Mouse (Mus musculus): ENCODE measurements at regions not wholly inside any gene's neighbourhood (a gene's known extent, or its start where the extent isn't known, plus 50 kb on each side); places are given as distances from the start of the nearest gene placed in this dataset.

DNA sequence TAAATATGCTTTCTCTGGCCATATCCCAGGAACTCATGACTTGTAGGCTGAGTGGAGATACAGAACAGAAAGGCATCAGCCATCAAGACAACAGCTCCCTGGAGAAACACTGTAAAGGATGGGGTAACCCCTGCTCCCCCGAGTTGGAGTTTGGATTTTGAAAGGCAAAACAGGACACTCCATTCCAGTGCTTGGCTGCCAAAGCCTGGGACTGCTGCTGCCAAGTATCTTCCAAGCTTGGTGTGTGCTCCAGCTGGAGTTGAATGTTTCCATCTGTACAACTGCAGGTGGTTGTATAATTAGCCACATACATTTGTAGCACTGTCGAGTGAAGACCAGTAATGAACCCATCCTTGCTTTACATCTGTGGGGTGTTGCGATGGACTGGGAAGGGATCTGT, 62.1 kb downstream of the 4933412E24Rik start:
- CTCF ChIA-PET: no interaction called here

DNA sequence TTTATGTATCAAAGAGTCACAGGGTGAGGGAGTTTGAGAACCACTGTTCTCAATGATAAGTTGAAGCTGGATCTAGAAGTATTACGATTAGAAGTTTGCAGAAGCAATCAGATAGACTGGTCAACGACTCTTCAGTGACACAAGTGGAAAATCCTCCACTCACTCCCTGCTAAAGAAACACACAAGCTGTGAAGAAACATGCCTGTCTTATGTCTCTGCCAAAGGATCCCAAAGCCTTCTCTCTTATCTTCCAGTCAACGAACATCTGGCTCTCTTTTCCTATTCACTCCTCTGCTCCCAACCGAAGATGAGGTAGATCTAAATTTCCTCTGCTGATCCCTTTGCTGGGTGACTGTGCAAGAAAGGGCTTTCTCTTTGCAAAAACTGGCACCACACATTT, 62.6 kb downstream of the 4933412E24Rik start:
- CTCF ChIA-PET: no interaction called here

DNA sequence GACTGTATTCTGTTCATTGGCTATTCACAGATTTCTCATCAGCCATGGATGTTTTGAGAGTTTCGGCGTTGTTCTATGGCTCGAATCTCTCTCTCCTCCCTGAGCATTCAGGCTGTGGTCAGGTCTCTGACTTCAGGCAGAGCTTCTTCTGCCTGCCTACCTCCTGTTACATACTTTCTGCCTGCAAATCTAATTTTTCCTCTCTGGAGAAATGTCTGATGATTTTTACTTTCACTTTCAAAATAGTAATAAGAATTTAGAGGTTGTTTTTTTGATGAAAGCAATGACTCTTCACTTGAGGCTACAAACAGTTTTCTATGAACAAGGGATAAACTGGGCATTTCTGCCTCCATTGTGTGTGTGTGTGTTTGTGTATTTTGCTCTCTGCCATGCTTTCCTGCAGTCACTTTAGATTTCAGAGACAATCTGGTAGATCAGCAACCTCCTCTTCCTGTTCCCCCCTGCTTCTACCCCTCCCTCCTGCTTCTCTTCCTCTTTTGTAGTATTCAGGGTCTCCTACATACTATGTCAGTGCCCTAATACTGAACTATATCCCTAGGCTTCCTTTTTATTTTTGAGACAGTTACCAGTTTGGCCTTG, 65.7 kb downstream of the 4933412E24Rik start:
- CTCF ChIA-PET: no interaction called here

DNA sequence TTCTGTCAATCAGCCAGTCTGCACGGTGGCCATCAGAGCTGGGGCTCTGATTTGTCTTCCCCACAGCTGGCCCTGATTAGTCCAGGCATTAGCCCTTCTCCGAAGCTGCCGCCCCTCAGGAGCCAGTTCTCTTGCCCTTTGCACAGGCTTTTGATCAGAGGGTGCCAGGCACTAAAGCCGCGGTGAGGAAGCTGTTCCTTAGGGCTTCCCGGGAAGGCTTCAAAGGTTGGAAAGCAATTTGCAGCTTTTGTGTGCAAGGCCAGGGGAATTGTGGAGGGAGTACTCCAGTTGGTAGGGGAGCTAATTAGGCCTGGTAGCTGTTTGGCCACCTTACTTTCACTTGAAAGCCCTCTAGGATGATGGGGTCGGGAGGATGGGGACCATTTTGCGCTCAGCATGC, 71.2 kb downstream of the 4933412E24Rik start:
- CTCF ChIA-PET: no interaction called here

DNA sequence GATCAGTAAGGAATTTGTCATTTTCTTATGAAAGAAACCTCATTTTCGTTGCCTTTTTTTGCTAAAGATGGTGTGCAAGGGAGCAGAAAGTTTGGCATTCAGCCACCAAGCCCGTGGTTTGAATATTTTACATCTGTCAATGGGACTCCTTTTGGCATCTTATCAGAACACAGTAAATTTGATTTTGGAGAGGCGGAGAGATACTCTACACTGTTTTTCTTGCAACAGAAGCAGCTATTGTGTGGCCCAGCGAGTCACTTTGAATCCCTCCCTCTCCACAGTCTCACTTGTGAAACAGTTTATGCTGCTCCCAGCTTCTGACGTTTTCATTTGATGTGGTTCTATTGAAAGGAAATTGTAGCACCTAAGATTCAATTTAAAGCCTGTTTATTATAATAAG, 79.9 kb downstream of the 4933412E24Rik start:
- CTCF ChIA-PET: no interaction called here

DNA sequence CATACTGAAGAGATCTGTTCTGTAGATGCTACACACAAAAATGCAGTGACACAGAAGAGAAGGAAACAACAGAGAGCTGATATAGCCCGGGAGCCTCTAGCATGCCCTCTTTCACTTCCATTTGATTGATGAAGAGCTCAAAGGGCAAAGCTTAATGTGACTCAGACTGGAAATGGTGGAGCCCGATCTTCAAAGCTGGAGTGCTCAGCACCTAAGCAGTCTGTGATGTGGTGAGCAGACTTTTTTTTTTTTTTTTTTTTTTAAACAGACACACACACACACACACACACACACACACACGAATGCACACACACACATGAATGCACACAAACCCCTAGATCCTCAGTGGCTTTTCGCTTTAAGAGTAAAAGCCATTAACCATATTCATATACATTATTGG, 102.6 kb downstream of the 4933412E24Rik start:
- CTCF ChIA-PET: no interaction called here

DNA sequence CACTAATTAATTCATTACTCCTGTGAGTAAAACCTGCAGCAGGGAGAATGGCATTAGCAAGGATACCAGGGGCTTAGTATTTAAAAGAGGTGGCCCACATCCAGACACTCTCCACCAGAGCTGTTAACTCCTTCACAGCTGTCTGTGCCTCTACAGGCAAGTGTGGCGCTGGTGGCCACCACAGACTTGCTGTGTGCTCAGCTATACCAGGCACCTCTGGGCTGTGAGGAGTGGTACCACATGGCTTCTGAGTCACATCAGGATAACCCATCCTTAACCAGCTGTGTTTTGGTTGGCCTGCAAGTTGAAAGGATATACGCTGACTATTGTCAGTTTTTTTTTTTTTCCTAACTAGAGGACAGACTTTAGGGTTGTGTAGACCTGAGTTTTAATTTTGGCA, 108.1 kb downstream of the 4933412E24Rik start:
- CTCF ChIA-PET: no interaction called here

DNA sequence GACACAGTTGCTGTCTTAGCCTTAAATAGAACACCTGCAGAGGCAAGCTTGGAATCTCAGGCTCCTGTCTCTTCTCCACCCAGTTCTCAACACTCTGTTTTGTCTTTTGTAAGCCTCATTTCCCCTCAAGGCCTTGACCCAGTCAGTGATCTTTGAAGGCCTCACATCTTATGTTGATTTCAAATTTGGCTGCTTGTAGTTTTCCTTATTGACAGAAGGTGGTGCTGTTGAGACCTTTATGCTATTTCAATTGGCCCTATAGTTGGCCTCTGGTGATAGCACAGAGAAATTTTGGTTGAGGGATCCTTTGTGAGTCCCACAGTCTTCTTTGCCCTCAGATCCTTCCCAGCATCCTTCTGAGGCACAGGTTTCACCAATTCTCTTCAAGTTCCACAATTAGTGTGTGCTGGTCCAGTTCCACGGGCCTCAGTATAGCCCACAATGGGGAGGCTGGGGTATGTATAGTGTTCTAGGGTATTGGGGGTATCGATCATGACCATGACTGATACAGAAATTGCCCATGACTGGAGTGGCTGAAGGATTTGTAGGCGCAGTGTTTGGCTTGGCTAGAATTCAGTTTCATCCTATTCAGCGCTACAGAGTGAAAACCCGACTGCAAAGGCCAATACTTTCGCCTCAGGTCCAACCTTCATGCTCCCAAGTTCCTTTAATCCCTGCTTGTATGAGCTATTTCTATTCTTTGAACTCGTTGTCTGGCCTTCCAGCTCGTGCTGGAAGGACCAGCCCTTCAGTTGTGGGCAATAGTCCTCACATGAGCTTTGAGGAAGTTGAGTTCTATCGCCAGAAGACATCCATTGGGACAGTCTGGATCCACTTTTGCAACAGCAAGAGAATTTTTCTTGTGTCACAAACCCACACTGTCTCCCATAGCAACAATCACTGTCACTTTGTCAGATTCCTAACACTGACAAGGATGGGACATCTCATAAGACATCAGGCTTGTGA, 110.3 kb downstream of the 4933412E24Rik start:
- CTCF ChIA-PET: interaction anchor here (0.5 kb wide), 1 partner anchor 425 kb away, joined by 3 read pairs; no protein-coding TSS in a partner anchor

DNA sequence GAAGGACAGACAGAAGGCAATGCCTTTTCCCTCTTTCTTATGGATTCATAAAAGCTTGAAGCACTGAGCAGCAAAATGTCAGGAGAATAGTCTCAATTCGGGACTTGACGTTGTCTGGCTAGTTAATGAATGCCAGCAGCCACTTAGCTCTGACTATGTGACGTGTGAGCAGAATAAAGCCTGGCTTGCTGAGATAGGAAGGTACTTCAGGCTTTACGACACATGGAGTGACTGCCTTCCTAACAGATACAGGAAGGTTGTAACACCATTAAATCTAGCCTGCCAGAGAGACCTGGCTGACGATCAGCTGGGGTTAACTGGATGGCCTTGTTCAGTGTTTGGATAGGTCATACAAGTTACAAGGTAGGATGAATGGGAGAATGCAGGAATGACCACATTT, 111.7 kb downstream of the 4933412E24Rik start:
- CTCF ChIA-PET: no interaction called here

DNA sequence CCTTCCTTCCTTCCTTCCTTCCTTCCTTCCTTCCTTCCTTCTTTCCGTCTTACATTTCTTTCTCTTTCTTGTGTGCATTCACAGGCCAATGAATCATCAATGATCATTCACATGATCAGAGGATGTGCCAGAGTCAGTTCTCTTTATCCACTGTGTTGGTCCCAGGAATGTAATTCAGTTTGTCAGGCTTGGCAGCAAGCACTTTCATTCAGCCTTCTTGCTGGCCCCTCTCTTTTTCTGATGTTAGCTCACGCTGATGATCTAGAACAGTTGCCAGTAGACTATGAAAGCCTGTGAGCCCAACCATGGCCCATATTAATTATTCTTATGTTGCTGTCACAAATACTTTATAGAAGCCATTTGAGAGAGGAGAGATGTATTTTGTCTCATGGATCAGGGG, 127.4 kb downstream of the 4933412E24Rik start:
- CTCF ChIA-PET: no interaction called here

DNA sequence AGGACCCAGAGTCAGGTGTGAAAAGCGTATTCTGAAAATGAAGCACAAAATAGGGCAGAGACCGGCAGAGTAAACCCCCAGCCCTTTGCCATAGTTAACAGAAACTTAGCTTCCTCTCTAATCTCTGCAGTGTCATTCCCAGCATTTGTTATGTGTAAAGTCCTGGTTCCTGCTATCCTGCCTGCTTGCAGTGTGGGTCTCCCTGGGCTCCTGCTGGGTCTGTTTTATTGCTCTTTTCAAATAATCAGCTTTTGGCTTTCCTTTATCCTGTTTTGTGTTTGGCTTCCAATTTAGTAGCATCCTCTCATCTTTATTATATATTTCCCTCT, 128.3 kb downstream of the 4933412E24Rik start:
- CTCF ChIA-PET: no interaction called here

DNA sequence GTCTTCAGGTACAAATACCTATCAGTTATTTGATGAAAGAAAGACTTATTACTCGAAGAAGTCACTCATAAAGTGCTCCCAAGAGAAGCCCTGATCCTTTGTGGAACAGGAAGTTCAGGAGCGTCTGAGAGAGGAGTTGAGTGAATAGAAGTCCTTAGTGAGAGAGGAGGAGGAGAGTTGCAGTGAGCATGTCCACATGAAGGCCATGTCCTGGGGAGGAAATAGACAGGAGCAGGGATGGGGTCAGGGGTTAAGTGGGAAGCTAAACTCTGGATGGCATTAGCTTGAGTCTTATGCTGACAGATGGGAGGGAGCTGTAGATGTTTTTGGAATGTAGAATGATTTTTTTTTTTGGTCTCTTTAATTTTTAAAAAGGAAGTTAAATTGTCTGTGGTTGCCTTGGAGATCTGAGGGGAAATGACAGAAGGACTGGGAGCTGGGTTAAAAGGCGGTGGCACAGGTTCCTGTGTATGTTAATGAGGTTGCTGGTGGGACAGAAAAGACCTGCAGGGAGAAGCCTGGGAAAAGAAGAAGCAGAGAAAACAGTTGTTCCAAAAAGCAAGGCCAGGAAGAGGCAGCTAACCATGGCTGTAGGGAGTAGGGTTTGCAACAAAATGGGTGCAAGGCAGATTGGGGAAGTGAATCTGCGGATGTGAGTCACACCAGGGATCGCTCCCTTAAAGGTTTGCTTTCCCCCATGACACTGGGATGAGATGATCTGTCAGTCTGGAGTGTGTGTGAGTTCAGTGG, 128.9 kb downstream of the 4933412E24Rik start:
- CTCF ChIA-PET: no interaction called here

DNA sequence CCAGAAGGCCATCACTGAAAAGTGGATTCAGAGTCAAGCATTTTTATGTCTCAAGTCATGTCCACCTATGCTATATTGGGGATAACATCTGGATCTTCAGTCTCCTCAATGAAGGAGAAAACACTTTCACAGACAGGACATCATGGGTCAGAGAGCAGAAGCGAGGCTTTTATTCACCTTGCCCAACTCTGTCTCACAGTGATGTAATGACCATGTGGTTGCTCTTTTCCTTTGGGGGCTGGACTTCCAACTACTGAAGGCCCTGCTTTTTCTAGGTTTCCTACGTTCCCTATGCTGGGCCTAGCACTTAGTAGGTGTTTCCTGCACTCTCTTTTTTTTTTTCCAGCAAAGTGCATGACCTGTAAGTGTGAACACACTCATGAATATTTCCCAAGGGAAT, 130.4 kb downstream of the 4933412E24Rik start:
- CTCF ChIA-PET: no interaction called here

DNA sequence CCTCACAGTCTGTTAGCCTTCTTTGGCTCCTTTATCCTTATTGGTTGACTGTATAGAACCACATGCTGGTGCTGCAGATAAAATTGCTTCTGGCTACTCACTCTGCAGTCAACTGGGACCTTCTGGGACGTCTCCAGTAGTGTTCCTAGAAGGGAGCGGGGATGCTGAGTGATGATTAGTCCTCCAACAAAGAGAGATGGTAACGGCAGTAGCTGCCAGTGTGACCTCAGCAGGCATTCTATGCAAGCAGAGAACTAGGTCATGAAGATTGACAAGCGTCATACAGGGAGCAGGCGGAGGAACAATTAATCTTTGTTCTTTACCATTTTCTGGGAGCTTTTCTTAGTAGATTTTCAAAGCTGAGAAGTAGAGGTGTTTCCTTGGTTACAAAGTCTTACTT, 134.0 kb downstream of the 4933412E24Rik start:
- CTCF ChIA-PET: no interaction called here

DNA sequence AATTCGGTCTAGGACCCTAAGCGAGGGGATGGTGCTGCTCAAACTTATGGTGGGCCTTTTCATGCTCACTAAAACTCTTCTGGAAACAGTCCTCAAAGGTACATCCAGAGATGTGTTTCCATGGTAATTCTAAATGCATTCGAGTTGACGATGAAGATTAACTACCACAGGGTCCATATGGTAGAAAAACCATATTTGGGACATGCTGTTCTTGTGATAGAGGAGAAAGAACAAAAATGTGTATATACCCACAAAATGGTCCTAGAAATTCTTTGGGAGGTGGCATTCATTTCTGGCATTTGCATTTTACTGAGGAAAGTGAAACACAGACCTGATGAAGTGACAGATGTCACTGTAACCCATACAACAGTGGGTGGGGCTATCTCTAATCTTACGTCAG, 136.0 kb downstream of the 4933412E24Rik start:
- CTCF ChIA-PET: no interaction called here

DNA sequence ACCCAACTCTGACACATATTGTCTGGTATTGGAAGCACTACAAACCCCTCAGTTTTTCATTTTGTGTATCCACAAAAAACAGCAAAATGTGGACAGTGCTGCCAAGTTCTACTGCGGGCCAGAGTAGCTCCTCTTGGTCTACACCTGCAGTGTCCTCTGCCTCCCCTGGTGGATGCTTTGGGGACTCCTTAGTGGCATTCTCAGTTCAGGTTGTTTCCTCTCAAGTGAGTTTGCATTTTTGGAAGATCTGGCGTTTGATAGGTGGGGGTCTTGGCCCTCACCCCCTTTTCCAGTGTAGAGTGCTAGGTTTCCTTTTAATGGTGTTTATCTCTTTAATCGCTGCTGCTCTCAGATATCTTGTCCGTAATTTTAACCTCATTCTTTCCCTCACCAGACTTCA, 137.1 kb downstream of the 4933412E24Rik start:
- CTCF ChIA-PET: no interaction called here

DNA sequence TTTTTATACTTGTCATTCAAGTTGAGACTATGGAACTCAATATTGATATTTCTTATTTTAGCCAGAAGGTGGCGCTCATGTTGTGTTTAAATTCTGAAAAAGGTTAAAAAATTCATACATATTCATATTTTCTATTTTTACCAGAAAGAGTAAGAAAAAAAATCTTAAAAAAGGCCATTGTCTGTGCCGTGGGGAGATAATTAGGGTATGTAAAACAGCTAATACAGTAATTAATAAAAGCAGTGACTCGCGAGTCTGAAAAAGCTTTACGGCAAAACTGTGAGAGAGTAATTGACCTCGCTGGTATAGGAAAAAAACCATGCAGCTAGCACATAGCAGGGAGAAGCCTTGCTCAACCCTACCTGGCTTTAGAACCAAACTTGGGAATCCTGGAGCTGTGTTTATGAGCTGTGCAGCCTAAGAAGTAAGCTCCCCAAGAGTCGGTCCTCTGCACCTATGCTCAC, 140.1 kb downstream of the 4933412E24Rik start:
- CTCF ChIA-PET: interaction anchor here (0.9 kb wide), 1 partner anchor 428 kb away, joined by 3 read pairs; no protein-coding TSS in a partner anchor

DNA sequence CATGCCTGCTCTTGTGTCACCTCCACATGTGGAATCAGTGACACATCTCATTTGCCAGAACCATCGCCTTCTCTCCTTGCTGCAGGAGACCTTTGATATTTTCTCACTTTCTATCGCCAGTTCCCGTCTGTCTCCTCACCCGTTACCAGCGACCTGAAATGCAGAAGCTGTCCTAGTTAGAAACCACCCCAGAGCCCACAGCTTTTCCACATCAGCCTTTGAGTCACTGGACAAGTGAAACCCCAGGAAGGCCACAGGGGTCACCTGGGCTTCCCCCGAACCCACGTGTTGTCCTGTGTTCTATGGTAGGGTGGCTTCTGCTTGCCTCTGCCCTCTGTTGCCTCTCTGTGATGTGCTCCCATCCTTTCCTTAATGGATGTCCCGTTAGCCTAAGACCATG, 149.7 kb downstream of the 4933412E24Rik start:
- CTCF ChIA-PET: no interaction called here

DNA sequence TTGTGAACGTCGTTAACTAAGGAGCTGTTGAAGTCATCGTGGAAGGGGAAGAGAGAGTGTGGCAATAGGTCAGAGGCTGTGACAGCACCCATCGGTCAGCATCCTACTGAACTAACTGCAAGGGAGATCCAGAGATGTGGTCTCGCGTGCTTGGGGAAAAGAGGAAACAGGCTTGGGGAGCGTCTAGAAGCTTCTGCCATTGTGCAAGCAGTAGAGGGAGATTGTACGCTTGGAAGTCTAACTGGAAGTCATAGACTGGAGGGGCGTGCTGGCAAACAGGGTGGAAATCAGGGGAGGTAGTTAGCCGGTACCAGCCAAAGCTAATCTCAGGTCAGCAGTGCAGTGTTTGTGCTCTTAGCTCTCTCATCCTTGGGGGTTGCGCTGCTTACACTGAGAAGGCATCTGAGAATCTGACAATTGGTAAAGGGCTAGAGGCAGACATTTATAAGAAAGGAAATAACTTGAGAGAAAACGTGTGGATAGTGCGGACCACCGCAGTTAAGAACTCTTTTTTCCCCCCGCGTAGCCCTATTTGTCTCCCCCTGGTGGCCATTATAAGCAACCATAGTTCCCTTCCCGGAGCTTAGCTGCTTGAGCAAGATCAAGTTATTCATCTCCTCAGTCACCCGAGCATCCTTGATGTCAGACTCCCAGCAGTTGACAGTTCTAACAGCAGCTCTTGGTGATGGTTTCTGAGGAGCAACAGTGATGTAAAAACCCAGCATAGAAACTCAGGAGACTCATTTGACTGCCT, 151.5 kb downstream of the 4933412E24Rik start:
- CTCF ChIA-PET: interaction anchor here (0.5 to 1.0 kb wide), 3 partner anchors 201 to 476 kb away, joined by 3 to 4 read pairs (median 3); no protein-coding TSS in a partner anchor

DNA sequence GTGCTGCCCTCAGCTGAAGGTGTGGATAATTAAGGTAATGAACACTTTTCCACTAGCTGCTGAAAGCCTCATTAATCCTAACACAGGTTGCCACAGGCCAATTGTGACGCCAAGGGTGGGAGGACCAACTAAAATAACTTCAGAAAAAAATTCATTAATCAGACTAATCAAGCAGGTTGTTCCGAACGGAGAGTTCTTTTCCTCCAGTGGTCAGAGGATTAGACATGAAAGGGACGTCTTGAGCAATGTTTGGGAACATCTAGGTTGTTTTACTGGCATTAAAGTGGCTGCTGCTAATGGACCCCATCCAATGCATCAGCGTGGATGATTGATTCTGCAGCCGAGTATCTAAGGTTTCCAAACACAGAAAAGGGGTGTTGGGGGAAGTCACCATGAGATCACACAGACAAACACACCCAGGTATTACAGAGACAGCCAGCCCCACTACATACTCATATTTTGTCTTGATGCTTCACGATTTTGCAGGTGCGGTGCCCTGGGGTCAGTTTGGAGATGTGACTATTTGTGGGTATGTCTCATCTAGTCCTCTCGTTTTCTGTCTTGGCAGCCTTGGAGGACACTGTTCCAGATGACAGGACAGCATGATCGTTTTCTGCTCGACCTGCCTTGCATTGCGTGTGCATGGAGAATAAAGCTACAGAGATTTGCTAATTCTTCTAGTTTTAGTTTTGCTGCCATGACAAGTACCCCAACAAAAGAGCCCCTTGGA, 164.0 kb downstream of the 4933412E24Rik start:
- CTCF ChIA-PET: interaction anchor here (0.6 kb wide), 1 partner anchor 383 kb away, joined by 7 read pairs; no protein-coding TSS in a partner anchor

DNA sequence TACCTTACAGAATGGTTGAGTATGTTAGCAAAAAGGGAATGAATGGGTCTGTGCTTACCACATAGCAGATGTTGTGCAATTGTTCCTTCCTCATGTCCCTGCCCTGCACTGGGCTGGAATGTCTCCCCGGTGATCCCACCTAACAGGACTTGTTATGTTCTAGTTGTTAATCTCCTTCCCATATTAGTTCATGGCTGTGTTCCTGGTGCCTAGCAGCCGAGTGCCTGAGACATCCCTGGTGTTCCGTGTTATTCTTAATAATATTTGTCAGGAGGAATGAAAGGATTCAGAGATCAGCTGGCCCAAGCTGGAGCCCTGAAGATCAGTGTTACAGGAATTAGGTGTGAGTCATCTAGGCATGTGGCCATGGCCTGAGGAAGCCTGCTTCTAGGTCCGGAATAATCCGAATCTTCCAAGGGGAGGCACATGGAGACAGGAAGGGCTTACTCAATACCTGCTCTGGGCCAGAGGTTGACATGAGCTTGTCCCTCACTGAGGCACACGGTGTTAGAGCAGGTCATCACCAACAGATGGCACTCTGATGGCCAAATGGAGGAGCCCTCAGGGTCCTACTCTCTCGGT, 171.2 kb downstream of the 4933412E24Rik start:
- CTCF ChIA-PET: no interaction called here

Data from spleen, embryonic (tissue).